Mouse (Mus musculus): ENCODE results near the gene Asprv1. TPM values are rescaled to one million over a fixed set of nuclear protein-coding genes. Genes with fewer than 3 reads are reported as not detected.

Asprv1 gene
- polyA plus RNA-seq, 1 experiment from 2014 or later, result 2.6 TPM

DNA sequence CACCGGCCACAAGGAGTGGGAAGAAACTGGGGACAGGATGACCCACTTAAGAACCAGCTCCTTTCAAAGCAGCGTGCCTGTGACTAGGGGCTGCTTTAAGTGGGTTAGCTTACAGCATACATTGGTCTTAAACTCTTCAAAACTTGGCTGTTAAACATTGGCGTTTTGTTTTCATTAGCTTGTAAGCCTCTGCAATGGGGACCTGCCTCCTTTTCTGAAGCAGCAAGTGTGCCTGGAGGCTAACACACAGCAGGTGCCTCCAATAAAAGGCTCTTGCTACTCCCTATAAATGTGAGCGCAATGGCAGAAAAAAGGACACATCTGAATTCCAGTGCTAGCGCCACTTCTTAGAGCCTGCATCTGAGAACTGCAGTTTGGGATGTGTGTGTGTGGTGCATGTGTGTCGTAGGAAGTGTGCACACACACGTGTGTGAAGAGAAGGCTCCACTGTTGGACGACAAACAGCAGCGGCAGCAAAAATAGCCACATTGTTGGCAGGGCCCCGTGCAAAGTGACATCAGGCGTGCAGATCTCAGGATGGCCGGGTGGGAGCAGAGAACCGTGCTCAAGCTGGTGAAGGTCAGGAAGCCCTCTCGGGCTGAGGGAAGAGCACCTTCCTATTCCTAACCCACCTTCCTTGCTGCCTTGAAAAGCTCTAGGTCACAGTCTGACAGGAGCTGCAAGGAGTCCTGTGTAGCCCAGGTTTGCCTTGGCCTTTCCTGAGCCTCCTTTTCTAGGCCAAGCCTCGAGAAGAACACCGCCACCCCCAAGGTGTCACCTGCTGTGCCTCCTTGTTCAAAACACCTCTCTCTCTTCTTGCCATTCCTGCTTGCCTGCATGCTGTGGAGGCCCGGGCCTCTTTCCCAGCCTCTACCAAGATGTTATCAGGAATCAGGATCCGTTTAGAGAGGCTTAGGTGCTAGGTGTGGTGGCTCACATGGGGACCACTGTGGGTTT, 3.6 kb upstream of the Asprv1 start:
- H3K4me2 ChIP-seq, result no peak overlapping the region
- WGBS, result 55% methylated on average over 18 of the region's 18 CpGs
- ATAC-seq (replicated peaks; ENCODE audit: low FRiP score), result no peak
- H3K27ac ChIP-seq, result no peak overlapping the region
- no peaks in the 10 kb centered on the region for H3K27me3 ChIP-seq
- H3K36me3 ChIP-seq, result no peaks in the 10 kb centered on the region
- no peaks in the 10 kb centered on the region for H3K9me3 ChIP-seq (replicated peaks)
- H3K9ac ChIP-seq, result no peak overlapping the region
- H3K4me3 ChIP-seq (replicated peaks), result no peak overlapping the region
- H3K4me1 ChIP-seq, result no peaks in the 10 kb centered on the region

DNA sequence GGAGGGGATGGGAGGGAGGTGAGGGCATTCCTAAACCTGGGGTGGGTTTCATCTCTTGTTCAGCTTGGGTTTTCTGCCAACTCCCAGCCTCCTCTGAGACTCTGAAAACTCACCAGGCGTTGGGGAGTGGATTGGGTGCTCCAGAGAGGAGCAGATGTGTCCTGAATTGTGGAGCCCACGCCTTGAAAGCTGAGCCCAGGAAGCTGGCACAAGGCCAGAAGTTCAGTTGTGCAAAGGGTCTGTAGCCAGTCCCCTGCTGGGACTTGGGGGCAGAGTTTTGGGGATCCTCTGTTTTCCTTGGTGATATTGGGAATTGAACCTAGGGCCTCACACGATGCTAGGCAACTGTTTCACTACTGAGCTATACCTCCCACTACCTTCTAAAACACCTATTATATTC, 2.2 kb downstream of the Asprv1 start:
- 75% methylated on average over 3 of the region's 3 CpGs for WGBS
- no peak overlapping the region for H3K9ac ChIP-seq
- H3K27ac ChIP-seq, result no peak overlapping the region
- no peaks in the 10 kb centered on the region for H3K4me1 ChIP-seq
- H3K4me3 ChIP-seq (replicated peaks), result no peak overlapping the region
- H3K27me3 ChIP-seq, result no peaks in the 10 kb centered on the region
- ATAC-seq (replicated peaks; ENCODE audit: low FRiP score), result no peak
- no peaks in the 10 kb centered on the region for H3K36me3 ChIP-seq
- H3K4me2 ChIP-seq, result no peak overlapping the region
- no peaks in the 10 kb centered on the region for H3K9me3 ChIP-seq (replicated peaks)

DNA sequence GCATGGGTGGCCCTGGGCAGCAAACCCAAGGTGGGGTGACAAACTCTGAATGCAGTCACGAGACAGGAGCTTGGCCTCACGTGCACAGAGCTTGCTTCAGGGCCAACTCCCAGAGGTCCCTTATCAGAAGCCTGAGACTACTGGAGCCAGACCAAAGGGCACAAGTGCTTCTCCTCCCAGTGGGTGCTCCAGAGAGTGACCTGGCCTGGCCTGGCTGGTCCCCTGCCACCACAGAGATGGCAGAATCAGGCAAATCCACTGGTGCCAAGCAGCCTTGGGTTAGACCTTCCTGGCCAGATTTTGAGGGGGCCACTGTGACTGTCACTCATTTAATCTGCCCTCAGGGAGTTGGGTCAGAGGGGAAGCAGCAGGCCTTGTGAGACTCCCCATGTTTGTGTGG, 8.5 kb downstream of the Asprv1 start:
- Histone ChIP-seq H3K36me3 (no peaks in the 10 kb centered on the region), H3K4me1 (no peaks in the 10 kb centered on the region), H3K9me3 (replicated peaks) (no peaks in the 10 kb centered on the region), H3K4me2 (no peak overlapping the region), H3K27ac (no peak overlapping the region), H3K27me3 (no peaks in the 10 kb centered on the region), H3K4me3 (replicated peaks) (no peak overlapping the region), H3K9ac (no peak overlapping the region)
- WGBS, result 70% methylated on average over 2 of the region's 2 CpGs
- no peak for ATAC-seq (replicated peaks; ENCODE audit: low FRiP score)

DNA sequence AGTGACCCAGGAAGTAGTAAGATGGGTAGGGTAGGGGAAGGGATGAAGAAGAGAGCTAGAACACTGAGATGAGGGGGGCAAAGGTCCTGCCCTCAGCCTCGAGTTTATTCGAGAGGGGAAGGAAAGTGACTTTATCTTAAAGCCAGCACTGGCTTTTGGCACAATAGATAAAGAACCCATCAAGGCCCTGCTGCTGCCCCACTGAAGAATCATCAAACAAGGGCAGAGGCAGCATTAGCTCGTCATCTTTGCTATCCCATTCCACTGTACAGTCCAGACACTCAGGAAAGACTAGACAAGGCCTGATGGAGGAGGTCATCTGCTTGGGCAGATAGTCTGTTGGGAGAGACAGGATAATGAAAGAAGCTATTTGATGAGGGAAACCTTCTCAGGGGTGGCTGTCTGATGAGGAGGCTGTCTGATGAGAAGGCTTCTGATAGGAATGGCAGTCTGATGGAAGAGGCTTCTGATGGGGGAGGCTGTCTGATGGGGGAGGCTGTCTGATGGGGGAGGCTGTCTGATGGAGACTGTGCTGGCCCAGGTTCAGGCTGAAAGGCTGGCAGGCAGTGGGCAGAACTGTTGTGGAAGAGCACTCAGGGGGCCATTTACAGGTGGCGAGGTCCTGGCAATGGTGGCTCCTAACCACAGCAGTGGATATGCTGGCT, 9.3 kb downstream of the Asprv1 start:
- ATAC-seq (replicated peaks; ENCODE audit: low FRiP score), result 0 out of 2 replicates have a peak, but pooled peaks have one; percentile 35
- no peak overlapping the region for H3K27ac ChIP-seq
- H3K9me3 ChIP-seq (replicated peaks), result no peaks in the 10 kb centered on the region
- no peak overlapping the region for H3K4me2 ChIP-seq
- no peaks in the 10 kb centered on the region for H3K36me3 ChIP-seq
- WGBS, result 68% methylated on average over 4 of the region's 4 CpGs
- H3K4me3 ChIP-seq (replicated peaks), result no peak overlapping the region
- no peak overlapping the region for H3K9ac ChIP-seq
- H3K4me1 ChIP-seq, result no peaks in the 10 kb centered on the region
- H3K27me3 ChIP-seq, result no peaks in the 10 kb centered on the region

DNA sequence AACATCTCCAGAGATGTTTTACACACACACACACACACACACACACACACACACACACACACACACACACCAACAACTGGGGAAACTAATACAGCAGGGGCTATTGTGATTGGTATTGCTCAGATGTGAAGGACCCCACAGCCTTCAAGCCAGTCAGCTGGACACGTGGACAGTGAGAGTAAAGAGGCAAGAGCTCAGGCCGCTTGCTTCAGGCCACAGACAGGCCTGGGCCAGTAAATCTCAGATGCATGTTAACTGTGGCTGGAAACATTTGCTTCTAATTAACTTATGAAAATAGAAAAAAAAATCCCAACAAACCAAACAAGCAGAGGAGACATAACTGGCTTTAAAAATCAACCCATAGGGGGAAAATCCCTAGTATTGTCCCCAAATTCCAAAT, 9.9 kb downstream of the Asprv1 start:
- H3K9me3 ChIP-seq (replicated peaks), result no peaks in the 10 kb centered on the region
- whole genome bisulfite sequencing, result 61% methylated on average over 2 of the region's 2 CpGs
- no peak for ATAC-seq (replicated peaks; ENCODE audit: low FRiP score)
- no peak overlapping the region for H3K4me2 ChIP-seq
- H3K36me3 ChIP-seq, result no peaks in the 10 kb centered on the region
- no peaks in the 10 kb centered on the region for H3K27me3 ChIP-seq
- no peak overlapping the region for H3K27ac ChIP-seq
- no peaks in the 10 kb centered on the region for H3K4me1 ChIP-seq
- H3K9ac ChIP-seq, result no peak overlapping the region
- H3K4me3 ChIP-seq (replicated peaks), result no peak overlapping the region

DNA sequence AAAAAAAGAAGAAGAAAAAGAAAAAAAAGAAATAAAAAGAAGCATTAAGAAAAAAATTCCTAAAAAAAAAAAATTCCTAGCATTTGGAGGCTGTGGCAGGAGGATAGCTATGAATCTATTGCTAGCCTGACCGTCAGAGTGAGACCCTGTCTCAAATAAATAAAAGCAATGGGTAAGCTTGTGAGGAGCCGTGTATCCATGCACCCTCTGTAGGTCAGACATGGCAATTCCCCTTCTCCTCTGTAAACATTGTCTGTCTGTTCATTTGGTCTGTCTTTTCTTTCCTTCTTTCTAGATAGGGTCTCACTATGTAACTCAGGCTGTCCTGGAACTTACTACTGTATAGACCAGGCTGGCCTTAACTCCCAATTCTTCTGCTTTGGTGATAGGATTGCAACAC, 10.5 kb downstream of the Asprv1 start:
- H3K9ac ChIP-seq, result no peak overlapping the region
- 14% methylated on average over 2 of the region's 2 CpGs for WGBS
- no peaks in the 10 kb centered on the region for H3K9me3 ChIP-seq (replicated peaks)
- H3K4me2 ChIP-seq, result no peak overlapping the region
- no peaks in the 10 kb centered on the region for H3K36me3 ChIP-seq
- H3K27ac ChIP-seq, result no peak overlapping the region
- no peaks in the 10 kb centered on the region for H3K27me3 ChIP-seq
- no peak for ATAC-seq (replicated peaks; ENCODE audit: low FRiP score)
- no peaks in the 10 kb centered on the region for H3K4me1 ChIP-seq
- H3K4me3 ChIP-seq (replicated peaks), result no peak overlapping the region

DNA sequence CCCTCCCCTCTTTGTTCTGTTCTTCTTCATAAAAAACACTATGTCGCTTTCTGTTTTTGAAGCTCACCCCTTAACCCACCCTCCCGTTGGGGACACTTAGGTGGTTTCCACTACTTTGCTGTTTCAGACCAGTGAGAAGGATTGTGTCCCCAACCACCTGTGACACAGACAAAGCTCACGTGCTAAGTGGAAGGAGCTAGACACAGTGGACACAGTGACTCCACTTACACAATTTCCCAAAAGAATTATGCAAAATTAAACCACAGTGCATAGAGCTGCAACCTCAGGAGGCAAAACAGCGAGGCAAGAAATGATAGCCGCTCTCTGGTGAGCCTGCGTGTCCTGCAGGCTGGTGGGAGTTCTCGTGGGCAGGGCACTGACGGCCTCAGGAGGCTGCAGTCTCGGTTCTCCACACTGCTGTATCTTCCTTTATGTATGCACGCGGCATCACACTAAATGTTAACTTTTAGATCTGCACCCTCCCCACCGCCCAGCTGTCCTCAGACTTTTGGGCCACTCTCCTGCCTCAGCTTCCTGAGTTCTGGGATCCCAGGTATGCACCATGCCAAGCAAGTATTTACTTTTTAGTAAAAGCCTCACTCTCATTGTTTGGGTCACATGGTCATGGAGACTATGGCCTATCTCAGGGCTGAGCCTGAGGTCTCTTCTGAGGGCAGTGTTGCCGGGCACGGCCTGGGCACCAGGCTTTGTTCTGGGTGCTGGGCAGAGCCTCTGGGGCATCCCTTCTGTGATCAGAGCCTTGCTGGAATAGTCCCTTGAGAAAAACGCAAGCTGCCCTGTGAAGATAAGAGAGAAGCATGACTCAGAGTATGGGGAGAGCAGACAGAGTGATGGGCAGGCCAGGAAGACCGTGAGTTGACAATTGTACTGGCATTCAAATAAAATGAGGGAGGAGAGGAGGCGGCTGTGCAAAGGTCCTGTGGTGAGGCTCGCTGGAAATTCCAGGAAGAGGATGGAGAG, 11.5 kb downstream of the Asprv1 start:
- no peak overlapping the region for H3K4me3 ChIP-seq (replicated peaks)
- H3K9me3 ChIP-seq (replicated peaks), result no peaks in the 10 kb centered on the region
- 80% methylated on average over 18 of the region's 18 CpGs for WGBS
- H3K36me3 ChIP-seq, result no peaks in the 10 kb centered on the region
- no peaks in the 10 kb centered on the region for H3K4me1 ChIP-seq
- no peak overlapping the region for H3K9ac ChIP-seq
- ATAC-seq (replicated peaks; ENCODE audit: low FRiP score), result peak; percentile 72
- H3K27me3 ChIP-seq, result no peaks in the 10 kb centered on the region
- no peak overlapping the region for H3K27ac ChIP-seq
- H3K4me2 ChIP-seq, result no peak overlapping the region

DNA sequence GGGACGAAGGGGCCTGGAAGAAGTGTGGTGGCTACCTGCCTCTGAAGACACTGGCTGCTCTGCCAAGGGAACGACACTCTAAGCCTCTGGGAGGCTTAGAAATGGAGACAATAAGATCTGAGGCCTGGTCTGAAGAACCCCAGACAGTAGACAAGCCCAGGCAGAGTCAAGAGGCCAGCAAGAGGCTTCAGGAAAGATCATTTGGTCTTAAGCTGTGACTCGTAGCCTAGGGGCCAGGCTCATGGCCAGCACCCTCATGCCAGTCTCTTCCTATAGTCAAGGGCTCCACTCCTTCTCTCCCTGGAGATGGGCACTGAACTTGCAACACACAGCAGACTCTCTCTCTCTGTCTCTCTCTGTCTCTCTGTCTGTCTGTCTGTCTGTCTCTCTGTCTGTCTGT, 12.2 kb downstream of the Asprv1 start:
- H3K4me2 ChIP-seq, result no peak overlapping the region
- WGBS, result 82% methylated on average over 3 of the region's 3 CpGs
- no peak overlapping the region for H3K4me3 ChIP-seq (replicated peaks)
- no peak overlapping the region for H3K27ac ChIP-seq
- no peaks in the 10 kb centered on the region for H3K9me3 ChIP-seq (replicated peaks)
- no peak for ATAC-seq (replicated peaks; ENCODE audit: low FRiP score)
- H3K36me3 ChIP-seq, result no peaks in the 10 kb centered on the region
- no peaks in the 10 kb centered on the region for H3K27me3 ChIP-seq
- no peaks in the 10 kb centered on the region for H3K4me1 ChIP-seq
- no peak overlapping the region for H3K9ac ChIP-seq

DNA sequence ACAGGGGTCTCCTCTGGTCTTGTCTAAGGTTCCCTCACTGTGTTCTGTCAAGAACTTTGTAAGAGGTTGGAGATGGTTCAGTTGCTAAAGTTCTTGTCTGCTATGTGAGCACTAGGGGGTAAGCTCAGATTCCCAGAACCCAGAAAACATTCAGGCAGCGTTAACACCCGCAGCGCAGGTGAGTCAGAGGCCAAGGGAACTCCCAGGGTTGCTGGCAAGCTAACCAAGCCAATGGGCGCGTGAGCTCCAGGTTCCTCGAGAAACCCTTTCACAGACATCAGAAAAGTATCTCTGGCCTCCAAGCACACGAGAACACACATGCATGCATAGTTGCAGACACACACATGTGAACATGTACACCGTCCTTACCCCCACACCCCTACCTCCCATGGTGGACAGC, 12.8 kb downstream of the Asprv1 start:
- Histone ChIP-seq H3K27me3 (no peaks in the 10 kb centered on the region), H3K27ac (no peak overlapping the region), H3K9me3 (replicated peaks) (no peaks in the 10 kb centered on the region), H3K9ac (no peak overlapping the region), H3K4me1 (no peaks in the 10 kb centered on the region), H3K4me2 (no peak overlapping the region), H3K36me3 (no peaks in the 10 kb centered on the region), H3K4me3 (replicated peaks) (no peak overlapping the region)
- WGBS, result 85% methylated on average over 8 of the region's 8 CpGs
- ATAC-seq (replicated peaks; ENCODE audit: low FRiP score), result no peak

DNA sequence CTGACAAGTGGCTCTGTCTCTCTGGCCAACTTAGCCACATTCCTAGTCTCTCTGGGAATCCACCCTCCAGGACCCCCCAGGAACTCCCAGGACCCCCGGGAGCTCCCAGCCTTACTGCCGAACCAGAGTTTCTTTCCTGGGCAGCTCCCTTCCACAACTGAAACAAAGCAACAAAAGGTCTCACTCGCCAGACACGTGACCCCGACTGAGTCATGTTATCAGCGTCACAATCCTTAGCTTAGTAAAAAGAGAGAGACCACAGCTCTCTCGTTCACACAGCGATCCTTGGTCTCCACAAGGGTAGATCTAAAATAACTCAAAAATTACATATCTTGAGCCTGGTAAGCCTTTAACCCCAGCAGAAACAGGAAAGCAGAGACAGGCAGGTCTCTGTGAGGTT, 13.8 kb downstream of the Asprv1 start:
- H3K9ac ChIP-seq, result no peak overlapping the region
- no peaks in the 10 kb centered on the region for H3K36me3 ChIP-seq
- H3K4me2 ChIP-seq, result no peak overlapping the region
- H3K4me1 ChIP-seq, result no peaks in the 10 kb centered on the region
- H3K9me3 ChIP-seq (replicated peaks), result no peaks in the 10 kb centered on the region
- H3K27ac ChIP-seq, result no peak overlapping the region
- WGBS, result 73% methylated on average over 8 of the region's 8 CpGs
- no peak for ATAC-seq (replicated peaks; ENCODE audit: low FRiP score)
- H3K4me3 ChIP-seq (replicated peaks), result no peak overlapping the region
- no peaks in the 10 kb centered on the region for H3K27me3 ChIP-seq

DNA sequence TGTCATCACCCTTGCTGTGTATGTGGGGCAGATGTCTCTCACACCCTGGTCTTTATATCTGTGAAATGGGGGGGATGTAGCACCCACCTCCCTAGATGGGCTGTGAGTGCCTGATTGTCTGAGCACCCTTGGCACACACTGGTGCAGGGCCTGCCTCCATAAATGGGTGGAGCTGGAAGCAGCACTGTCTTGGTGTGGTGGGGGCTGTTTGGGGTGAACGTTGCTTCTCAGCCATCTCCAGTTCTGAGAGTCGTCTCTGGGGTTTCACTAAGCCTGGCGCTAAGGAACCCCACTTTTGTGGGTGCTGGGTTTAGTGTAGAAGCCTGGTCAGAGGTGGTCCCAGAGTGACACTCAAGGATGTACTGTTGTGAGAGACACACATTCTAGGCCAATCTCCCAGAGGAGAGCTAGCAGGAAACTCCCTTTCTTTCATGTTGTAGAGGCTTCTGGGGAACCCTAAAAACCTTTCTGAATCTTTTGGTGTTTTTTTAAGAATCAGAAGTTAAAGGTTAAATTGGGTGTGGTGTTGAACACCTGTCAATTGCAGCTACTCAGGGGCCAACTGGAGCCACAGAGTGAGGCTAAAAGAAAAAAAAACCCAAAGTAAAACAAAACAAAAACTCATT, 16.9 kb downstream of the Asprv1 start:
- Histone ChIP-seq H3K36me3 (peaks cover 21% of the 10 kb centered on the region), H3K4me2 (no peak overlapping the region), H3K9me3 (replicated peaks) (no peaks in the 10 kb centered on the region), H3K4me1 (no peaks in the 10 kb centered on the region), H3K9ac (no peak overlapping the region), H3K27ac (no peak overlapping the region), H3K27me3 (no peaks in the 10 kb centered on the region), H3K4me3 (replicated peaks) (no peak overlapping the region)
- 79% methylated on average over 3 of the region's 3 CpGs for WGBS
- no peak for ATAC-seq (replicated peaks; ENCODE audit: low FRiP score)

Data from kidney, embryonic 15.5 days (tissue).